Mouse (Mus musculus) T-cell, adult 2 months (primary cell): ENCODE measurements around the gene Sirt6.
"Not testable (repeated sequence)": the region's sequence is repeated elsewhere in the genome, so short reads cannot be mapped to it uniquely, and the experiment has no call there.

Experiments used
- DNase-seq: peaks from one replicate; pipeline ENCODE4 v3.0.0; 2022; ENCODE audit warnings: low spot score

Gene Sirt6

DNA sequence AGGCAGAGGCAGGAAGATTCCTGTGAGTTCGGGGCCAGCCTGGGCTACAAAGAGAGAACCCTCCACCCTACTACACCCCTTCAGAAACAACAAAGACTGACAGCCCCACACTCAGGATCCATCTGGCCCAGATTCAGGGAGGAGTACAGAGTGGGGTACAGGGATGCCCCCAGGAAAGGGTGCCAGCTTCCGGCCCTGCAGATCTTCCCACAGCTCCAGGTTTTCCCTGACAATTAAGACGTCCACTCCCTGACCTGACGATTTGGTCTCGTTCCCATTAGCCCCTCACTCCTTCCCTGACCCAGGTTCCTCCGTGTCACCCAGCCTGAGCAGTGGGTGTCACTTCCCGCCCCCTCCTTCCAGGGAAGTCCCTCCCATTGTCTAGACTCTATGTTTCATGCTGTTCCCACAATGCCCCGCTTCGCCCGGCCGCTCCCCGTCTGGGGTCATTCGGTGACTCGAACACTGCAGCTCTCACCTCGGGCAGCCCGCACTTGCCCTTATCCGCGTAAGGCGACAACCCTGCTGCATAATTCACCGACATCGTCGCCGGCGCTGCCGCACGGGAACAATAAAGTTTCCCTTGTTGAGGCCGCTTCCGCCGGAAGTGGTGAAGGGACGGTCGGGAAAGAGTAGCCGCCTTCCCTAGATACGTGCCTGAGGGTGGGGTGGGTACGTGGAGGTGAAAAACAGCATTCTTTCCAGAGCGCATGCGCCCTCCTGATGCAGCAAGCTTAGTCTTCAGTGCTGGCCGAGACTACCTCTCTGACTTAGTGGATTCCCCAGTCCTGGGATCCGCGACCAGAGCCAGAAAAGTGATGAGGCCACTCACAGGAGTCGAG is at the start of gene Sirt6:
Gene Sirt6, minus strand, starts transcription at position 804 of the 842 bp plus-strand sequence.
- DNase-seq: peak; percentile 95

- DNase-seq: no peak
Measured at GRCm38 (mm10) chr10:81656174-81656573, 28.6 kb upstream of the Sirt6 start.

GRCm38 (mm10) chr10:81655178-81655577 is 27.6 kb upstream of the Sirt6 start:
- no peak for DNase-seq

- DNase-seq: peak; percentile 77
Measured at GRCm38 (mm10) chr10:81648803-81649775, 21.5 kb upstream of the Sirt6 start, which contains the start of gene Gm10778. TSS of gene Gm10778 (plus strand) at chr10:81649059.

DNA sequence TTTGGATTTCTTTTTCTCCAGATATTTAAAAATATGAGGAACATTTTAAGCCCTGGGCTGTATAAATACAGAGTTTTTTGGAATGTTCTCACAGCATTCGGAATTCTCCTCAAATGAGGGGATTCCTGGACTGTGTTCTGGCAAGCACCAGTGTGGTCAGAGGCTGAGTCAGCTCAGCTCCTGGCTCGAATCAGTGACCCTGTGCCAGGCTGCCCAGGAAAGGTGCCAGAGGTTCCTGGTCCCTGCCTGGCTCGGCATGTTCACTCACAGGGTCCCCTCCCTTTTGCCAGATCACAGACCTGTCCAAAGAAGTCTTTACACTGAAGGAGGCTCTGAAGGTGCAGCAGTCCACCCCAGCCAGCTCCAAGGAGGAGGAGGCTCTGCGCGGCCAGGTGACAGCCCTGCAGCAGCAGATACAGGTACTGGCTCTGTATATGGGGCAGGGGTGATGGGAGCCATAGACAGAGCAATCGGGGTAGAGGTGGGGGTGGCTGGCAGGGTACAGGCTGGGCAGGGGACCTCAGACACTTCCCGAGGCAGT is 18.5 kb upstream of the Sirt6 start:
- no peak for DNase-seq

DNA sequence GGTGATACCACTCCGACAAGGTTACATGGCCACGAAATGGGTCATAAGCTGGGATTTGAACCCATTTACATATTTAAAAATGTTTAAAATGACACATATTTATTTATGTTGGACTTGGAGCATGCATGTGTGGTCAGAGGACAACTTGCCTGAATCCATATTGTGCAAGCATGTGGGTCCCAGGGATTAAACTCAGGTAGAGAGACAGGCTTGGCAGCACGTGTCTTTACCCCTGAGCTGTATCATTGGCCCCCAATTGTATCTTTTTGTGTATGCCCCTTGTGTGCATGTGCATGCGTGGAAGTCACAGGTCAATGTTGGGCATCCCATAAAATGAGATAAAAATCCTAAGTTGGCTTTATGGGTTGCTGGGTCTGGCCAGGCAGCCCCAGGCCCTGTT is 17.8 kb upstream of the Sirt6 start:
- DNase-seq: no peak

DNA sequence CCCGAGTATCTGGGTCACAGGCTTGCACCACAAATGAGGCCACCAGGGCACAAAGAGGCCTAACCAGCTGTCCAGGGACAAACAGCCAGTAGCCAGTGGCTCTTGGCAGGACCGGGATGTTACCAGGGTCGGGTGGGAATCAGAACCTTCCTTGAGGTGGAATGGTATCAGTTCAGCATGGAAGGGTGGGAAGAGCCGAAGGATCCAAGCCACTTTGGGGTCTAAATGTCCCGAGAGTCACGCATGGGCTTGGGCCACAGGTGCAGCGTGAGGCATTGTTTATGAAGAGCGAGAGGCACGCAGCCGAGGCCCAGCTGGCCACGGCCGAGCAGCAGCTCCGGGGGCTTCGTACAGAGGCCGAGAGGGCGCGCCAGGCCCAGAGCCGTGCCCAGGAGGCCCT is 17.1 kb upstream of the Sirt6 start:
- no peak for DNase-seq

- DNase-seq: no peak
Measured at GRCm38 (mm10) chr10:81644162-81644561, 16.6 kb upstream of the Sirt6 start.

GRCm38 (mm10) chr10:81643449-81644055 is 16.0 kb upstream of the Sirt6 start:
- peak; percentile 96 for DNase-seq

- DNase-seq: no peak
Measured at GRCm38 (mm10) chr10:81642648-81643448, 15.3 kb upstream of the Sirt6 start.

- DNase-seq: no peak
Measured at GRCm38 (mm10) chr10:81641978-81642647, 14.5 kb upstream of the Sirt6 start.

DNA sequence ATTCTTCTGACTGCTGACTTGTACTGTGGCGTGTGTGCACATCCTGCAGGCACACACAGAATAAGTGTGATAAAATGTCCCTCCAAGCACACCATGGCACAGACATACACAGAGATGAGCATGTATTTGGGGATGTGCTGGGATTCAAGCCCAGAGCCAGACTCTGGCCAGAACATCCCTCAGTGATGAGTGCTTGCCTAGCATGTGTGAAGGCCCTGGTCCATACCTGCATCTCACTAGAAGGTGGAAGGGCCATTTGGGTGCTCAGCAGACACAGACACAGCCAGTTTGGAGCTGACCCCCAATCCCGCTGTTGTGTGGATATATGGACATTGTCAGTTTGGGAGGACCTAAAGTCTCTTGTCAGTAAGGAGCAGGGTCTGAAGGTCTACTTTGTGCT is 14.0 kb upstream of the Sirt6 start:
- DNase-seq: no peak

DNA sequence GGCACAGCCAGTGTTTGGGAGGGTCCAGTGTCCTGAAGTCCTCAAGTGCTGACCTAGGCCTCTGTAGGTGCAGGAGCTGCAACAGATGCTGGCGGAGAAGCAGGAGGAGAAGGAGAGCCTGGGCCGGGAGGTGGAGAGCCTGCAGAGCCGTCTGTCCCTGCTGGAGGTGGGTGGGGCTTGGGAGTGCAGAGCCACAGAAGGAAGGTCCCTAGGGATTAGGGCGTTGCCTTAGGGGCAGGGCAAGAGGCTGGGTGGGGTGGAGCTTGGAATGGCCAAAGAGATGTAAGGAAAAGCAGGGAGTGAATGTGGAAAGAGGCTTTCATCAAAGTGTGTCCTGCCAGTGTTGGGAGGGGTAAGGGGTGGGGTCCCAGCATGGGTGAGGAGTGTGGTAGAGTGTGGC is 13.2 kb upstream of the Sirt6 start:
- not testable (repeated sequence) for DNase-seq

GRCm38 (mm10) chr10:81638101-81638500 is 10.5 kb upstream of the Sirt6 start:
- DNase-seq: no peak

GRCm38 (mm10) chr10:81636338-81636737 is 8.7 kb upstream of the Sirt6 start:
- no peak for DNase-seq

DNA sequence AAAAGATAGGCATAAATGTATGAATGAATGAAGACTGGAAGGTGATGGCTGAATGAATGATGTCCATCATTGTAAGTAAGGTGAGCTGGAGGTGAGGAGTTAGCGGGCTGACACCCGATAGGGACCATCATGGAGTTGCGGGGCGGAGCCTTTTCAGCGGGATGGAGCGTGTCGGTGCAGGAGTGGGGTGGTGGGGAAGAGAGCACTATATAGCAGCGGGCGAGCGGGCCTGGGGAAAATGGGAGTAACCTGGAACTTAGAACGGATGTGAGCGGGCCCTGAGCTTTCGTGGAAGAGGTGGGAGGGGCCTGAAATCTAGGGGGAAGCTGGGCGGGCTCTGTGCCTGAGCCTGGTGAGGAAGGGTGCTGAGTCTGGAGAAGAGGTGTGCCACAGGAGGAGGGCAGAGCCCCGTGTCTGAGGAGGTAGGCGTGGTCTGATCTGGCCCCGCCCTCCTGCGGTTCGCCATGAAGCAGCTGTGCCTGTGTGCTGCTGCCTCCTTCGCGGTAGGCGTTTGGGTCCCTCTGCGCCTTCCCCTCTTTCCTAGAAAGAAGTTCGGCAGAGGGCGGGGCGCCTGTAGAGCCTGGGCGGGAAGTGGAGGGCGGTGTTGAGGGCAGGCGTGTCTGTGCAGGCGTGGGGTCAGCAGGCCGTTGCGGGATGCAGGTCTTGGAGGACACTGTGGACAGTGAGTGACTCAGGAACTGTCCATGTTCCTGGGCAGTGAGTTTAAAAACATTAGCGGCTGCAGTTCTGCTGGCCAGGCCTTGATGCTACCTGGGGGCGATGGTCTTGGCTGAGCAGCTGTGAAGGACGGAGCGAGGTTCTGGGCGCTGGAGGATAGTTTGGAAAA is 5.9 kb upstream of the Sirt6 start:
- DNase-seq: peak; percentile 86

- DNase-seq: no peak
Measured at GRCm38 (mm10) chr10:81628390-81628789, 793 bp upstream of the Sirt6 start, which contains the start of gene Ankrd24. TSS of gene Ankrd24 (plus strand) at chr10:81628540.

DNA sequence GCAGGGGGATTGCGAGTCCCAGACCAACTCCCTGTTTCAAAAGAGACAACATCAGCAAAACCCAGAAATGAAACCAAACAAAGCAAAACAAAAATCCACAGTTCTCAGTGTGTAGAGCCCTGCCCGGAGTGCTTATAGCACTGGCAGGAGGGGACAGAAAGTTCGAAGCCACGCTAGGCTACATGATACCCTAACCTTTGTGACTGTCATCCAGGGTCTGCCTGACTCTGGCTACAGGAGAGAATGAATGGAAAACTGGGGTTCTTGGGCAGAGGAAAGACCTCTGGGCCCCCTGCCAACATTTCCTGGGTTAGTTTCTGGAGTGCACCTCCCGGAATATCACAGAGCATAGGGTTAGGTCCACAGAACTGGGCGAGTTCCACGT is 231 bp upstream of the Sirt6 start:
- no peak for DNase-seq
